Mouse (Mus musculus) effector memory CD4-positive, alpha-beta T cell, adult 7 months (primary cell): Measurements from ENCODE around the gene Olfr1512. TPM values are rescaled to one million over a fixed set of nuclear protein-coding genes. Genes with fewer than 3 reads are reported as not detected.

Source experiments
- polyA plus RNA-seq: library from polyadenylated mRNA; unstranded; fragments of 100-300 nt; shearing (Covaris generic); gene quantifications from one replicate; pipeline ENCODE4 v1.2.1, GENCODE M21; 2017

Olfr1512 gene
- 0.35 TPM for polyA plus RNA-seq

DNA sequence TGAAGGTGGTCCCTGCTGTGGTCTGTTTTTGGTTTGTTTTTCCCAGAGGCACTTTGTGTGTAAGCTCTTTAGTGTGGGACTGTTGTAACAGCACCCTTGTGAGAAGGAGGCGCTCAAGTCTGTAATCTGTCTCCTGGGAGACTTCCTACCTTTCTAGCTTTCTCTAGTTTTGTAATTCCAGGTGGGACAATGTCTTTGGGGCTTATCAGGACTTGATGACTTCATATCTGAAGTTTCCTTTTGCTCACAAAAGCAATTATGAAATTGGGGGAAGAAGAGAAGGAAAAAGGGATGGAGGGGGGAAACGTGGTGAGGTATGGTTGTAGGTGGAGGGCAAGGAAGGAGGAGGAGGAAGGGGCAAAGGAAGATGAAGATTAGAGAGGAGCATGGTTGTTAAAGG, at the start of gene Olfr1512:
Olfr1512 (minus strand) TSS at position 101 of the 400 bp plus-strand sequence.

DNA sequence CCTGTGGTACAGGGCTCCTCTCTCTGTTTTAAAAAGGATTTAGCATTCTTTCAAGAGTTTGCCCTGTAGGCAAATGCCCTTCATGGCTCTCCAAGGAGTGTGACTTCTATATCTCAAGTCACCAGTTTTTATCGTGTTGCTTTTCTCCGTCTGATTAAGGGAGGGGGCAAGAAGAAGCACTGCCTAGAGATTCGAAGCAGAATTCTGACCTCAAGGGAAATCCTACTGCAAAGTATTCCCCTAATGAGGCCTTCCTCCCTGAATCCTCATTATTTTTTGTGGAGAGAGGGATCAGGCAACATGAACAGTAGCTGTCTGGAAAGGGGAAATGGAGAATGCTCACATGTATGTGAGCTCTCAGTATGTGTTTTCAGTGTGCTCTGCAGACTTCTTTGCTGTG, 35.3 kb upstream of the Olfr1512 start, which contains the start of gene Olfr1510:
Olfr1510 (minus strand) TSS at position 101 of the 400 bp plus-strand sequence.

DNA sequence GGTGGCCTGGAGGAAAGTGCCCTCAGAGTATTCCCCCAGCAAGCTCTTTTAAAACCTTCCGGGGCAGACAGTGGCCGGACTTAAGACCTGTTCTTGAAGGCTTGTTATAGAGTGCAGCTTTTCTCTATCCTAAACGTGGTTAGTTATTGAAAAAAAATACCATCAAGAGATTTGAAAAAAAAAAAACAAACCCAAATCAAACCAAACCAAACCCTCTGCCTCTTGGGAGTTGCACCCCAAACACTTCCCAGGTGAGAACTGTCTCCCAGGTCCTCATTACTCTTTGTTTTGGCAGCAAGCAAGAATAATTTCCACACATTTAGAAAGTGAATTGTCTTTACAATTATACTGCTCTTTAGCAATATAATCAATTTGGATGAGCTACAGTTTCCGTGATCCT, 18.3 kb upstream of the Olfr1512 start, which contains the start of gene Olfr1511:
Olfr1511 (minus strand) TSS at position 101 of the 400 bp plus-strand sequence.

DNA sequence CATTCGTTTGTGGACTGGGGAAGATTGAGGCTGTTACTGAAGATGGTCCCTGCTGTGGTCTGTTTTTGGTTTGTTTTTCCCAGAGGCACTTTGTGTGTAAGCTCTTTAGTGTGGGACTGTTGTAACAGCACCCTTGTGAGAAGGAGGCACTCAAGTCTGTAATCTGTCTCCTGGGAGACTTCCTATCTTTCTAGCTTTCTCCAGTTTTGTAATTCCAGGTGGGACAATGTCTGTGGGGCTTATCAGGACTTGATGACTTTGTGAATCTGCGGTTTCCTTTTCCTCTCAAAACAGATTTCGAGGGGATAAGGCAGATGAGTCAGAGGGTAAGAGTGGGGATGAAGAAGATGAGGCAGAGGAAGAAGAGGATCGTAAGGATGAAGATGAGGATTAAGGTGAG, 22.7 kb downstream of the Olfr1512 start, which contains the start of gene Olfr1513:
Olfr1513 (minus strand) TSS at position 101 of the 400 bp plus-strand sequence.

DNA sequence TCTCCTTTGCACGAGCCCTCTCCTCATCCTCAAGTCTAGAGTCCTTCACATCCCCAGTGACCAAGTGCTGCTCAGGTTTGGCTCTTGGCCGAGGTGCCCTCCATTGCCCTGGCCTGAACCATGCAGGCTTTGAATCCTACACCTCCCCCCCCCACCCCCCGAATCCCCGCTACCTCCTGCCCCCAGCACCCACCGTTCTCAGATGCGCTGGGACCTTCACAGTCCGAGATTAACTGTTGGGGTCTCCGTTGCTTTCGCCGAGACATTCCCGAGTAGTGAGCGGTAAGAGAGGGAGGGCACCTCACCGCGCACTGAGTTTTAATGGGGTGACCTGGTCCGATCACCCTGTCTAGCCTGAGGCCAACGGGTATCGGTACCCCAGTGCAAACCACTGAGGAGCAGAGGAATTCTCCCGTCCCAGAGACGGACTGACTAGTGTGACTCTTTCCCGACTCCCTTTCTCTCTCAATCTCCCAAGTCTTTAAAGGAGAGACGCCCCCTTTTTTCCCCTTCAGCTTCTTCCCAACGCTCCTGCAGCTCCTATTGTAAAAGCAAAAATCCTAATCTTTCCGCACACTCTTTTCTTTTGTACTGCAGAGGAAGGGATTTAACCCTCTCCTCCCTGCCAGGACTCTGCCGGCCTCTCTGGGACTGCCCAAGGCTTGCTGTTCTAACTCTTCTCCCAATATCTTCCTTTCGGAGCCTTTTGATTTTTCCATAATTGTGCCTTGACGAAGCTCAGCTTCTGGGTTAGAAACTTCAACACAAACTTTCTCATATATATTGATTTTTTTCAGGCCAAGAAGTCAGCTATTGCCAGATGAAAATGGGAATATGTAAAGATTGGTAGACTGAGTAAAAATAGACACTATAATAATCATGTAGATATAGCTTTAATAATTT, 50.8 kb downstream of the Olfr1512 start, which contains the start of gene Sall2:
Sall2 (minus strand) TSS at position 853 of the 903 bp plus-strand sequence.

Other genes starting within 250 kb of the Olfr1512 start
- 12.5 TPM for gene Supt16, start 181.8 kb downstream of the Olfr1512 start, polyA plus RNA-seq
- 25.6 TPM for gene Chd8, start 121.4 kb downstream of the Olfr1512 start, polyA plus RNA-seq
- 142 TPM for gene Tox4, start 100.0 kb downstream of the Olfr1512 start, polyA plus RNA-seq
- 21.3 TPM for gene Rab2b, start 99.6 kb downstream of the Olfr1512 start, polyA plus RNA-seq
- gene Mettl3, start 74.0 kb downstream of the Olfr1512 start, polyA plus RNA-seq = 32.8 TPM
- gene Sall2, start 50.4 kb downstream of the Olfr1512 start, polyA plus RNA-seq = 0.13 TPM
- not detected for gene Olfr1513, start 22.8 kb downstream of the Olfr1512 start, polyA plus RNA-seq
- gene Olfr1511, start 18.2 kb upstream of the Olfr1512 start, polyA plus RNA-seq = 0.61 TPM
- gene Olfr1510, start 35.2 kb upstream of the Olfr1512 start, polyA plus RNA-seq = not detected
- not detected for gene Olfr1509, start 63.8 kb upstream of the Olfr1512 start, polyA plus RNA-seq
- gene Olfr1508, start 88.3 kb upstream of the Olfr1512 start, polyA plus RNA-seq = not detected
- gene Olfr1507, start 116.6 kb upstream of the Olfr1512 start, polyA plus RNA-seq = 1.1 TPM